Mouse (Mus musculus) thymus, postnatal 25 days (tissue): ENCODE results near the gene Ilf3.
"Not testable (repeated sequence)": the region's sequence is repeated elsewhere in the genome, so short reads cannot be mapped to it uniquely, and the experiment has no call there.

Experiments used
- DNase-seq: peaks from one replicate; pipeline ENCODE4 v3.0.0; 2022

Ilf3 gene

GRCm38 (mm10) chr9:21367357-21368111 lies at the start of gene Ilf3:
Gene Ilf3, plus strand, starts transcription at chr9:21367871.
- DNase-seq, result peak; percentile 99

- DNase-seq, result no peak
Measured at GRCm38 (mm10) chr9:21318792-21319191, 48.9 kb upstream of the Ilf3 start.

GRCm38 (mm10) chr9:21319503-21319902 lies 48.2 kb upstream of the Ilf3 start:
- no peak for DNase-seq

GRCm38 (mm10) chr9:21320280-21320618 lies 47.4 kb upstream of the Ilf3 start:
- DNase-seq, result no peak

DNA sequence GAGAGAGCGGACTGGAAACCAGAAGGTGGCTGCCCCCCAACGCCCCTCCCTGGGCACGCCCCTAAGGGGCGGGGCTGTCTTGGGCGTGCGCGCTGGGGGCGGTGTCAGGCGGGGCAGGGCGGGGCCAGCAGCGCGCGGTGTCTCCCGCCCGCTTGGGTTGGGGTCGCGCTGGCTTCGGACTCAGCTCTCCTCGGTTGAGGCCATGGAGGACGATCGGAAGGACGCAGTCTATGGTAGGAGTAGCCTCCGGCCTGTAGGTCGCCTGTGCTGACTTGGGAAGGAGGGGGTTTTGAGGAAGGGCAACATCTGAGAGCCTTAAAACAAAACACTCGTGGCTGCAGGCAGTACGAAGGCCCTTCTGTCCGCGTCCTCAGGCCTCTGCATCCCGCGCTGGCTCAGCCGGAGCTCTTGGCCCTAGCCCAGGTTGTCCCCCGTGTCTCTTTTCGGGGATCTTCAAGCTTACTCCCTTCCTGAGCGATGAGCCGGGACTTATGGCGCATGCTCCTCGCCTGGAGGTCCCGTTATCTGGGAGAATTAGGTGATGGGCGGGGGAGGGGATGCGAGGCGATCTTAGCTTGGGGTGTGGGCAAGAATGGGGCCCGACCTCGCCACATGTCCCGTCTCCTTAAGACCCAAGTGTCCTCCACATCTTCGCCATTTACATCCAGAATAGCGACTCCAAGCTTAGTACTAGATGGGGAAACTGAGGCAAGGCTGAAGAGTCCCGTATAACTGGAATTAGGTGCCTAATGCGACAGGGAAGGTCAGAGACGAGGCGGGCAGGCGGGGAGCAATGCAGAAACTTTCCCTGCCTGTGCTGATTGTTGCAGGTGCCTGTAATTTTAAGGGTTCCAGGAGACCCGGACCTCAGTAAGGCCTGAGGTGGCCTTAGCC lies 46.8 kb upstream of the Ilf3 start, which contains the start of gene Slc44a2:
Gene Slc44a2 (plus strand): TSS at position 80 of the 894 bp plus-strand sequence.
- DNase-seq, result peak; percentile 95

GRCm38 (mm10) chr9:21321513-21321835 lies 46.2 kb upstream of the Ilf3 start:
- peak; percentile 78 for DNase-seq

DNA sequence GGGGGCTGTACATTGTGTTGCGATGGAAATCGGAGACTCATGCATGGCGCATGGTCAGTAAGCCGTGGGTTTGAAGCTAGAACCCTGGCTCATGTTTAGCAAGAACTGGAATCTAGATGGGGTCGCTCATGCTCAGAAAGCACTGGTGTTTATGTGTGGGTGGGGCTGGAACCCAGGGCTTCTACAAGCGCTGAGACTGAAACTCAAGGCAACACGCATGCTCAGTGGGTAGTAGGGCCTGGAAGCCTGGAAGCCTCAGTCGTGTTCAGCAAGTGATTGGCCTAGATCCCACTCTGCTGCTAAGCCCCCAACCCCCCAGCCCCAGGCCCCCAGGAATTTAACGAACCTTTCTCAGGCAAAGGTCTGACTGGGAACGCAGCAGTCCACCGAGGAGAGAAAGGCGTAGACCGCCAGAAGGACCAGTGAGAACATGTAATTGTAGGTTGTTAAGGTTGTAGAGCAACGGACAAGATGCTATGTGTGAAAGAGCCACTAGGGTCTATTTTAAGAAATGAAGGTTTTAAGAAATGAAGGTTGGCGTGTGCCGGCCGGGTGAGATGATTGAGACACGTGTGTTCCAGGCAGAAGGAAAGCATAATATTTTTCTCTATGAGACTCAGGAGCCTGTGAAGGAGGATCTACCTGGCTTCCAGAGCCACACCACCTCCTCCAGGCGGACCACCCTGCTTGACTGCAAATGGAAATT lies 45.3 kb upstream of the Ilf3 start:
- DNase-seq, result peak; percentile 75

DNA sequence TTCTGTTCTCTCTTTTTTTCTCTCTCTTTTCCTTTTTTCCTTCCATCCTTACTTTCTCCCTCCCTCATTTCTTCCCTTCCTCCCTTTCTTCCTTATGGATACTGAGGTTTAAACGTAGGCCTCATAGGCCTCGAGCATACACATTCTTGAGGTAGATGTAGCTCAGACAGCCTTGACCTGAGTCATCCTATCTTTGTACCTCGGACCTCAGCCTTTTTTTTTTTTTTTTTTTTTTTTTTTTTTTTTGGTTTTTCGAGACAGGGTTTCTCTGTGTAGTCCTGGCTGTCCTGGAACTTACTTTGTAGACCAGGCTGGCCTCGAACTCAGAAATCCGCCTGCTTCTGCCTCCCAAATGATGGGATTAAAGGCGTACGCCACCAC lies 44.8 kb upstream of the Ilf3 start:
- DNase-seq, result not testable (repeated sequence)

DNA sequence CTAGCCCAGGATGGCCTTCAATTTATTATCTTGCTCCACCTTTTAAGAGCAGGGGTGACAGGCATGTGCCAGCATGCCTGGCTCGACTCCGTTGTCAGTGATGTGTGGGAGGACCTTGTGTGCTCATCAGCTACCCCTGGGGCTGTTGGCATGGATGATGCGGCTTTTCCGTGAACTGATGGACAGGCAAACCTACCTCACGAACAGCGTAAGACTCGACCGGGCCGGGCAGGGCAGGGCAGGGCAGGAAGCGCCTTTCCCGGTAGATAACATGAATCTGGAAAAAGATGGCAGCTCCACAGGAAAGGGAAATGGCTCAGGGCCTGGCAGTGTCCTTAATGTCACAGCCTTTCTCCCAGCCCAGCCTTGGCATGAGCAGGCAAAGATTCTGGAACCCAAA lies 43.4 kb upstream of the Ilf3 start:
- DNase-seq, result no peak

DNA sequence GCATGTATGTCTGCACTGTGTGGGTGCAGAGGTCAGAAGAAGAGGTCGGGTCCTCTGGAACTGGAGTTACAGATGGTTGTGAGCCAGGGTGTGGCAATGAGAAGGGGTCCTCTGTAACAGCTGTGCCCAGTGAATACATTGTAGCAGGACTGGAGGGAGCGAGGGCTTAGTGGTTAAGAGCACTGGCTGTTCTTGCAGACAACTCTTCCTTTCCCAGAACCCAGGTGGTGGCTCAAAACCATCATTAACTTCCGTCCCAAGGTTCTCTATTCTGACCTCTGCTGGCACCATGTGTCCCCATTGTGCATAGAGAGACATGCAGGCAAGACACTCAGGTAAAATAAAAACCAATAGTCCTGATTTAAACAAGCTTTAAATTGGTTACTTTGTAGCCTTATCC lies 40.1 kb upstream of the Ilf3 start:
- DNase-seq, result peak; percentile 55

DNA sequence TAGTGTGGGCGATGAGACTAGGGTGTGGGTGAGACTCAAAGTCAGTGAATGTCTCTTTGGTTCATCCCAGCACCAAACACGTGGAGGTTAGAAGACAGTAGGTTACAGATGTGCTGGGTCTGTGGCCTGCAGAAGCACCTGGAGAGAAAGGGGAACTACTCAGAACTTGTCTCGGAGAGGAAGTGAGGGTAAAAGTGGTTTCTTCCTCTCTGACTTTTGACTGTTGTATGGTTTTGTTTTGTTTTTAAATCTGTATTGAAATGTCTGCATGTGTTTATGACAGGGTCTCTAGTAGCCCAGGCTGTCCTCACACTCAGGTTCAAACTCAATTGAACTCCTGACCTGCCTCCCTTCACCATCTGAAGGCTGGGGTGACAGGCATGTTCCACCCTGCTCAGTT lies 39.6 kb upstream of the Ilf3 start:
- peak; percentile 71 for DNase-seq

- peak; percentile 21 for DNase-seq
Measured at GRCm38 (mm10) chr9:21329041-21329440, 38.6 kb upstream of the Ilf3 start.

DNA sequence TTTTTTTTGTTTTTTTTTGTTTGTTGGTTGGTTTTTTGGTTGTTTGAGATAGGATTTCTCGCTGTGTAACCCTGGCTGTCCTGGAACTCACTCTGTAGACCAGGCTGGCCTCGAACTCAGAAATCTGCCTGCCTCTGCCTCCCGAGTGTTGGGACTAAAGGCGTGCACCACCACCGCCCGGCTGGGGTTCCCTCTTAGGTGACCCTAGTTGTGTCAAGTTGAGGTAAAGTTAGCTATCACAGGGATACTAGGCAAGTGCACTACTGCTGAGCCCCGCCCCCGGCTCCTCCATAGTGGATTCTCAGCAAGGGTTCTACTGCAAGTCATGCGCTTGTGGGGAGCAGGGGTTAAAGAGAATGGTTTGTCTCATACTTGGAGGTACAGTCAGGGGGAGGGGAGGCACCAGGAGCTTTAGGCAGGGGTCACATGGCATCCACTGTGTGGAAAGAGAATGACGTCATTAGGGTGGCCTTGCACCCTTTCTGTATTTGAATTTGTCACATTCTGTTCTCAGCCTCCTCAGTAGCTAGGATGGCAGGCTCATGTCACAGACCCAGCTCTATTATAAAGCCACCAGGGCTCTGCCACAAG lies 37.9 kb upstream of the Ilf3 start:
- DNase-seq, result peak; percentile 23

DNA sequence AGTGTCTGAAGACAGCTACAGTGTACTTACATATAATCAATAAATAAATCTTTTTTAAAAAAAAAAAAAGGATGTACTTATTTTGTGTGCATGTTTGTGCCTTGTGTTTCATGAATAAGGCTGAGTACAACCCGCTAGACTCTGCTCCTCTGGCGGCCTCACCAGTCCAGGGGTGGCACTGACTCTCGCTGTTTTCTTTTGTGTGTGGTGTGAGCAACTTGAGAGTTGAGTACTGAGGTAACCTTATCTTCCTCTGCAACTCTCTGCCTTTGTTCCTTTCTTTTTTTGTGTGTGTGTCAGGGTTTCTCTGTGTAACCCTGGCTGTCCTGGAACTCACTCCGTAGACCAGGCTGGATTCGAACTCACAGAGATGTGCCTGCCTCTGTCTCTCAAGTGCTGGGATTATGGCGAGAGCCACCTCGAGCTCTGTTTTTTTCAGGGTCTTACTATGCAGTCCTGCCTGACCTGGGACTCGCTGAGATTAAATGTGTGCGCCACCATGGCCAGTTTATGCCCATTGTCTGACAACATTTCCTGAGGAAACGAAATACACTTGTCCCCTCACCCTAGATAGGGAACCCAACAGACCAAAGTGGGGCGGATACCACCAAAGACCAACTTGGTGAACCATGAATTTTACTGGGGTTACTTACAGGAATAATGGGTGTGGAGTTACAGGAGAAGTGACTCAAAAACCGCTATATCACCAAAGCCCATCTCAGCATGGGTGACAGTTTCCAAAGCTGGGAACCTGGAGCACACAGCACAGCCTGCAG lies 36.1 kb upstream of the Ilf3 start:
- DNase-seq, result peak; percentile 32

DNA sequence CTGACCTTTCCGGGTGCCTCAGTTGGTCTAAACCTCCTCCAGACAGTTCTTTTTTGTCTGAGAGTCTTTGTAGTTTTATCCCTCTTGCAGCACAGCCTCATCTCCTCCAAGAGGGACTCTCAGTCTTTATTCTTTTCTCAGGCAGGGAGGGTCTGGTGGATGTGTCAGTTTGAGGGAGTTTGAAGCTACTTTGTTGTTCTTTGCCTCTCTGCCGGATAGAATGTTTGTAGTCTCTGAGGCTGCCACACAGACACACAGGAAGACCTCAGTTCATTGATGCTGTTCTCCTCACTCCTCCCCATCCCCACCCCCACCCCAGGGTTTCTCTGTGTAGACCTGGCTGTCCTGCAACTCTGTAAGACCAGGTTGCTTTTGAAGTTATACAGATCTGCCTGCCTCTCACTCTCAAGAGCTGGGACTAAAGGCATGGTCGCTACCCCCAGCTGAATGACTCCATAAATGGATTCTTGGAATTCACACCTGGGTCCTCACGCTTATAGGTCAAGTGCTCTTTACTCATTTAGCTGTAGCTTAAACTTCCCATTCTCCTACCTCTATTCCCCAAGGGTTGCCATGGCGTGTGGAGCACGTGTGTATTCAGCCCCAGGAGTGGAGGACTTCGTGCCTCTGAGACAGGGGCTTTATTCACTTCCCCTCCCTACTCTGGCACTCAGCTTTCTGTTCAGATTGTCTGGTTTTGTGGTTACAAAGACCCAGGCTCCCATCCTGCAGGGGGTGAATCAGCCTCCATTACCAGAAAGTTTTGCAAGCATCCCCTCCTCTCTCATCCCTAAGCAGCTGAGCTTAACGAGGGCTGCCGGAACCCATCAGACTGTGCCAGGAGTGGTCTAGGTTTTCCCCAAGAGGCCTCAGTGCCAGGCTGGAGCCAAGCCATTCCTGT lies 35.3 kb upstream of the Ilf3 start:
- peak; percentile 68 for DNase-seq

GRCm38 (mm10) chr9:21333523-21333922 lies 34.1 kb upstream of the Ilf3 start:
- DNase-seq, result no peak

DNA sequence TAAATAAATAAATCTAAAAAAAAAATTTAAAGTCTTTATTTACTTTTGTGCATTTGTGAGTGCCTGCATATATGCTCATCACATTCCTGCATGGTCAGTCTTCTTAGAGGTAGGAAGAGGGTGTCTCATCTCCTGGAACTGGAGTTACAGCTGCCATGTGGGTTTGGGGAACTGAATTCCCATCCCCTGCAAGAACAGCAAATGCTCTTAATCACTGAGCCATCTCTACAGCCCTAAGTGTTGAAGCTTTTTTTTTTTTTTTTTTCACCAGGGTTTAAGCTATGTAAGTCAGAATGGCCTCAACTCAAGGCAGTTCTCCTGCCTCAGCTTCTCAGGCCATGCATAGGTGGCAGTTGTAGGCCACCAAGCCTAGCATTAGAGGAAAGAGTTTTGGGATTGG lies 32.9 kb upstream of the Ilf3 start:
- no peak for DNase-seq

DNA sequence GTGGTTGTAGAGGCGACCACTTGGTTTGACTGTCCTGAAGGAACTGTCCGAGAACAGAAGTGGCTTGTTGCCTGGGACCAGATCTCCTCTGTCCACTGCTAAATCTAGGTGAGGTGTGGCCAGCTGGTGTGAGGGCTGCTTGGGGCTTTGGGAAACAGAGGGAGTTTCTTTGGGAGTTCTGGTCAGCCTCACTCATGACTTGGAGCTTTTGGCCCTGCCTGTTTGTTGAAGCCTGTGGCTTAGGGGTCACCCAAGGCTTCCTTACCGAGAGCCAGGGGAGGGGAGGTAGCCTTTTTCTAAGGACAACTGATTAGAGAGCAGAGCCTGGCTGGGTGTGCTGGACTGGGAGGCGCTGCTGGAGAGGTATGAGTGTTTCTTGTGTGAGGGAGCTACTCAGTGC lies 32.3 kb upstream of the Ilf3 start:
- DNase-seq, result no peak

DNA sequence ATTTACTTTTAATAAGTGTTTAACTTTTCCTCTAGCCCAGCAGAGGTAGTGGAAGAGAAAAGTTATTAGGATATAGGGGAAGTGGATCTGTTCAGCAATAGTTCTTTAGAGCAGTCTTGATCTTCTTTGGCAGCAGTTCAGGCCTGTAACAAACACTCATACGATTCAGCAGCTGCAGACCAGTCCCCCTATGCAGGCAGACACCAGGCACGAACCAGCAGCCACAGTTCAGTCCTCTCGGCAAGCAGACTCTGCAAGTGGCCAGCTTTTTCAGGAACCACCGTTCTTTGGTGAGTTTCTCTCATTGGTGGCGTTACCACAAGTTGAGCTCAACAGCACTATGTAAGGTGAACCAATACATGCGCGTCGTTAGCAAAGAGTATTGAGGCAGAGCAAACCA lies 31.2 kb upstream of the Ilf3 start:
- DNase-seq, result no peak

GRCm38 (mm10) chr9:21337652-21338051 lies 30.0 kb upstream of the Ilf3 start:
- DNase-seq, result no peak

DNA sequence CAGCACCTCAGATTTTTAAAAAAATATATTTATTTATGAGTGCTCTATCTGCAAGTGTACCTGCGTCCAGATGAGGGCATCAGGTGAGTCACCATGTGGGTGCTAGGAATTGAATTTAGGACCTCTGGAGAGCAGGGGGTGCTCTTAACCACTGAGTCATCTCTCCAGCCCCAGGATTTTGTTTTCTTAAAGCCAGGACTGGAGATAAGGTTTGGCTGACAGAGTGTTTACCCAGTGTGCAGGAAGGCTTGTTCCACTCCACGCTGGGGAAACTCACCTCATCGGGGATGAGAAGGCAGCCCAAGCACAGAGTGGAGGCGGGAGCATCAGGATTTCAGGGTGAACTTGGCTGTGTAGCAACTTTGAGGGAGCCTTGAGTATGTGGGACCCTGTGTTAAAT lies 27.3 kb upstream of the Ilf3 start:
- DNase-seq, result no peak
